Mouse (Mus musculus) midbrain, postnatal 0 days (tissue): ENCODE measurements around the gene Slc7a15. TPM values are rescaled to one million over a fixed set of nuclear protein-coding genes. Genes with fewer than 3 reads are reported as not detected.
"Not testable (repeated sequence)": the region's sequence is repeated elsewhere in the genome, so short reads cannot be mapped to it uniquely, and the experiment has no call there.

Experiments used
- ATAC-seq: fragments of 200-750 bp; cut with Nextera tagmentation; 2 replicates; pipeline ENCODE4 v1.8.0; 2017; ENCODE audit warnings: moderate number of reproducible peaks, mild to moderate bottlenecking, moderate TSS enrichment, moderate library complexity; ENCODE audit not compliant: low FRiP score
- DNase-seq: peaks from one replicate; pipeline ENCODE4 v3.0.0-alpha.2; 2015; ENCODE audit warnings: low spot score
- H3K27ac ChIP-seq: fragments of 300-500 bp; sonication (generic); 2 replicates; pipeline ENCODE4 v1.5.1; 2014; ENCODE audit warnings: low read depth, mild to moderate bottlenecking, low read length, mixed read lengths
- H3K27me3 ChIP-seq: fragments of 300-500 bp; sonication (generic); 2 replicates; pipeline ENCODE4 v1.6.1; 2014; ENCODE audit warnings: low read length, control low read depth, mixed read lengths; ENCODE audit not compliant: insufficient read depth
- H3K36me3 ChIP-seq: fragments of 300-500 bp; sonication (generic); 2 replicates; pipeline ENCODE4 v1.6.1; 2014; ENCODE audit warnings: low read length, control low read depth, mixed read lengths; ENCODE audit not compliant: insufficient read depth
- H3K4me1 ChIP-seq: fragments of 300-500 bp; sonication (generic); 2 replicates; pipeline ENCODE4 v1.6.1; 2014; ENCODE audit warnings: mild to moderate bottlenecking, control low read depth, antibody characterized with exemption, low read length, mixed read lengths; ENCODE audit not compliant: insufficient read depth
- H3K4me2 ChIP-seq: fragments of 300-500 bp; sonication (generic); 2 replicates; pipeline ENCODE4 v1.6.1; 2014; ENCODE audit warnings: low read depth, mild to moderate bottlenecking, low read length, mixed read lengths; ENCODE audit not compliant: poor library complexity, severe bottlenecking
- H3K4me3 ChIP-seq: fragments of 300-500 bp; sonication (generic); 2 replicates; pipeline ENCODE4 v1.5.1; 2014; ENCODE audit warnings: low read depth, mild to moderate bottlenecking, low read length, moderate library complexity
- H3K9ac ChIP-seq: fragments of 300-500 bp; sonication (generic); replicated peaks from 2 replicates; pipeline ENCODE4 v1.6.1; 2014; ENCODE audit warnings: mild to moderate bottlenecking, low read length, moderate library complexity, mixed read lengths; ENCODE audit not compliant: poor library complexity, severe bottlenecking
- H3K9me3 ChIP-seq: fragments of 300-500 bp; sonication (generic); 2 replicates; pipeline ENCODE4 v1.6.1; 2016; ENCODE audit warnings: low read length, control low read depth
- CTCF ChIP-seq: IDR thresholded peaks from 2 replicates; pipeline ENCODE4 v1.5.1; 2016; ENCODE audit warnings: antibody characterized with exemption, mild to moderate bottlenecking
- WGBS: fragments of 180-500 bp; shearing (Covaris S2); extraction: QIAGEN DNeasy Blood & Tissue Kit; methylation state at CpG from one replicate; pipeline ENCODE4 v1.1.7; 2014; 5-methylcytosine and 5-hydroxymethylcytosine counted together
- polyA plus RNA-seq: library from polyadenylated mRNA; unstranded; fragments of >200 nt; fragmentation: Nextera tagmentation; extraction: Ambion mirVana; gene quantifications from 2 replicates; pipeline ENCODE4 v1.2.1, GENCODE M21; 2015
- total RNA-seq: library from RNA; depleted of rRNA; stranded (reverse); fragments of >200 nt; gene quantifications from 2 replicates; pipeline ENCODE4 v1.2.3, GENCODE M21; 2014

Slc7a15 gene
- total and polyA plus RNA-seq, 2 experiments from 2014 or later: not detected

DNA sequence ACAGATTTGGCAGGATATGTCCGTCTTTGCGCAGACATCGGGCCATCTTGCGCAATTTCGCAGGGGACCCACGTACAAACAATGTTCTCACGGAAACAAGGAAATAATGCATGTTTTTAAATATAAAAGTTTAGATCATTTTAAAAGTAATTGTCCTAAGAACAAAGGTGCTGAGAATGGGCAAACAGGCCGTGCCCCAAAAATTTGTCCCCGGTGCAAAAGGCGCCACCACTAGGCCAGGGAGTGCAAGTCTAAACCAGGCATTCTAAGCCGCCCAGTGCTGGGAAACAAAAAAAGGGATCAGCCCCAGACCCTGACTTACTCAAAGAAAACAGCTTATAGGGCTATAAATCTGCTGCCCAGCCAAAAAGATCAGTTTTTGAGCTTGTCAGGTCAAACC is 25.5 kb downstream of the Slc7a15 start:
- DNase-seq: no peak
- H3K36me3 ChIP-seq: no peaks in the 10 kb centered on the region
- 87% methylated on average over 11 of the region's 11 CpGs for WGBS
- H3K4me2 ChIP-seq: no peak overlapping the region
- H3K4me3 ChIP-seq: no peak overlapping the region
- no peaks in the 10 kb centered on the region for H3K4me1 ChIP-seq
- no peak for ATAC-seq
- TF ChIP-seq CTCF: no peak
- no peak overlapping the region for H3K27ac ChIP-seq
- no peaks in the 10 kb centered on the region for H3K27me3 ChIP-seq
- H3K9ac ChIP-seq: no peak overlapping the region
- H3K9me3 ChIP-seq: no peaks in the 10 kb centered on the region

DNA sequence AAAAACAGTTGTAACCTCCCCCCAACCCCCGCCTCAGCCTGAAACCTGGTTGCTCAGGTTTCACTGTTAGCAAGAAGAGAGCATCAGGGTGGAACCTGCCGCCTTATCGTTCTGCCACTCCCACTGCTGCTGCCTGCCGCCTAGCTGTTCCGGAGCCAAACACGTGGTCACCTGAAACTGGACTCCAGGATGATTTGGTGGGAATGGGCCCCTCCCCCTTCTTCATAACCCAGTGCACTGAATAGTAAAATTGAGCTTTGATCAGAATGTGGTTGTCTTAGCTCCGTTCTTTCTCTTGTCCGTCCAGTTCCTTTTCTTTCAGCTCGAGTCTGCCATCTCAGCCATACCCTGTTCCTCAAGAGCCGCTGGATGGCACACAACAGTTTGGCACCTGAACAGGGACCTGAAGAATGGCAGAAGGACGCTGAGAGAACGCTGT is 26.9 kb downstream of the Slc7a15 start:
- H3K36me3 ChIP-seq, H3K4me1 ChIP-seq, H3K4me3 ChIP-seq, DNase-seq, H3K27ac ChIP-seq, H3K4me2 ChIP-seq, H3K27me3 ChIP-seq, H3K9ac ChIP-seq, ATAC-seq, H3K9me3 ChIP-seq: not testable (repeated sequence)
- 52% methylated on average over 12 of the region's 12 CpGs for WGBS

DNA sequence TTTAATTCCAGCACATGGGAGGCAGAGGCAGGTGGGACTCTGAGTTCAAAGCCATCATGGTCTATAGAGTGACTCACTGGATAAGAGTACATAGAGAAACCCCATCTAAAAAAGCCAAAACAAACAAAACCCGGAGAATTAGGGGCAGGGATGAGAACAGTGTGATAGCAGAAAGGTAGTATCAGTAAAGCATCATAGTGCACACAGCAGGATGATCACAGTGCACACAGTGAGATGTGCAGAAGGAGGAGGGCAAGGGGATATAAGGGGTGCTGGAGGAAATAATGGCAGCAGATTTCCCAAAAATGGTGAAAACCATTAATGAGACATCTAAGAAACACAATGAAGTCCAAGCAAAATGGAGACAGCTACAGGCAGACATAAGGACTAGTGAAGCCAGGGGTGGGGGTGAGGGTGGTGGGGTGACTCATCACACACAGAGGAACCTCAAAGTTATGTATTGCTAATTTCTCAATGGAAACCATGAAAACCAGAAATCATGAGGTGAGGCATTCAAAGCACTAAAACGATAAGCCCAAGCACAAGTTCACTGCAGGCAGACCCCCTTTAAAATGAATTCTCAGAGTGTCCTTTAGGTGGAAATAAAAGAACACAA is 27.5 kb downstream of the Slc7a15 start:
- not testable (repeated sequence) for H3K27ac ChIP-seq, H3K27me3 ChIP-seq, DNase-seq, H3K4me2 ChIP-seq, H3K9ac ChIP-seq, H3K4me1 ChIP-seq, H3K4me3 ChIP-seq, H3K9me3 ChIP-seq, ATAC-seq, H3K36me3 ChIP-seq
- 73% methylated on average over 2 of the region's 2 CpGs for WGBS

DNA sequence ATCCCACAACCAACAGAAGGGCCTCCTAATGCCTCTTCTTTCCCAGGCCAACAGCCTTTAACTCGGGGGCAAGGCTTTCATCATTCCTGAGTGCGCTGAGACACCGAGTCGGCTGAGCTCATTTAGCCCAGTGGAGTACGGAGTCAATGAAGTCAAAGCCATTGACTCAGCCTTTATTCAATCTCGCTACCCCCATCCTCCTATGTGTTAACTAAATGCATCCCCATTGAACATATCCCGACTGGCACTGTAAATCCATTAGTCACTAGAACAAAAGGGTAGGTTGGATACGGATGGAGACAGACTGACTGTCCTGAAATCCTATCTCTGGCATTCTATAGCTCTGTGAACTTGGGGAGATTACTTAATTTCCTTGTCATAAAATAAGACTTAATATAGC is 36.7 kb downstream of the Slc7a15 start:
- ATAC-seq, H3K4me2 ChIP-seq, H3K27me3 ChIP-seq, H3K27ac ChIP-seq, H3K36me3 ChIP-seq, DNase-seq, H3K4me1 ChIP-seq, H3K9me3 ChIP-seq, H3K4me3 ChIP-seq, H3K9ac ChIP-seq: not testable (repeated sequence)
- WGBS: 76% methylated on average over 8 of the region's 8 CpGs

DNA sequence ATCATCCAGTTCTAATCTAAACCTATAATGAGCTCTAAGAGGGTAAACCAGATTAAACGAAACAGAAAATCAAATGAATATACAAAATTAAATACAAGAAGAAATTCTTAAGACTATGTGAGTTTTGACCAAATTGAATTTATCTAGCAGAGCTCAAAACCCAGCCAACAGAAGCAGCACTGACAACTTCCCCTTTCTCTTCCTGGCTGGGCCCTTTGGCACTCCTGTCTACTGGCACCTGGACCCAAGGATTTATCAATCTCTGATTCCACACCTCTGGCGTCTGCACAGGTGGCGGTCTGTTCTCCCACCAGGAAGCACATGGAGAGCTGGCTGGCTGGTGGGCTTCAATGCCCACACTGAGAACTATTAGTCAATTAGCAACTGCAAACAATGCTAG is 39.0 kb downstream of the Slc7a15 start:
- DNase-seq, H3K9me3 ChIP-seq, ATAC-seq, H3K9ac ChIP-seq, H3K36me3 ChIP-seq, H3K4me1 ChIP-seq, H3K4me3 ChIP-seq, H3K27ac ChIP-seq, H3K27me3 ChIP-seq, H3K4me2 ChIP-seq: not testable (repeated sequence)
- 96% methylated on average over 3 of the region's 3 CpGs for whole genome bisulfite sequencing

DNA sequence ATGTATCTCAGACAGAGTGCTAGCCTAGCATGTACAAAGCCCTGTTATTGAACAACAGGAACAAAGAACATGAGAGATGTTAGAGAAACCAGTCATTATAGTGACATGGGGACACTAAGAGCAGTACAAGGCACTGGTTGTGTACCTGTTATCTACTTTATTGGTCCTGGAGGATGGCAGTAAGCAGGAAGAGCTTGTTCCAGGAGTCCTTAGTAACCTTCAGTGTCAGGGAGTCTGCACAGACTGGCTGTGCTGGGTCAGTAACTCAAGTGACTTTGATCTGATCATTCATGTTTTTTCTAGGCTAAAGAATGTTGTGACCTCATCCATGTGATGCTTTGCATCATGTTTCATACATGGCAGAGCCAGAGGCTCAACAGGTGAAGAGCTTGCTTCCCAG is 42.7 kb downstream of the Slc7a15 start:
- Histone ChIP-seq H3K4me2 (no peak overlapping the region), H3K36me3 (no peaks in the 10 kb centered on the region), H3K9ac (no peak overlapping the region), H3K27me3 (no peaks in the 10 kb centered on the region), H3K4me3 (no peak overlapping the region), H3K4me1 (no peaks in the 10 kb centered on the region), H3K9me3 (no peaks in the 10 kb centered on the region), H3K27ac (no peak overlapping the region)
- no peak for DNase-seq
- TF ChIP-seq CTCF: no peak
- no peak for ATAC-seq
